Mouse (Mus musculus): ENCODE measurements around the gene Myo1e.

DNA sequence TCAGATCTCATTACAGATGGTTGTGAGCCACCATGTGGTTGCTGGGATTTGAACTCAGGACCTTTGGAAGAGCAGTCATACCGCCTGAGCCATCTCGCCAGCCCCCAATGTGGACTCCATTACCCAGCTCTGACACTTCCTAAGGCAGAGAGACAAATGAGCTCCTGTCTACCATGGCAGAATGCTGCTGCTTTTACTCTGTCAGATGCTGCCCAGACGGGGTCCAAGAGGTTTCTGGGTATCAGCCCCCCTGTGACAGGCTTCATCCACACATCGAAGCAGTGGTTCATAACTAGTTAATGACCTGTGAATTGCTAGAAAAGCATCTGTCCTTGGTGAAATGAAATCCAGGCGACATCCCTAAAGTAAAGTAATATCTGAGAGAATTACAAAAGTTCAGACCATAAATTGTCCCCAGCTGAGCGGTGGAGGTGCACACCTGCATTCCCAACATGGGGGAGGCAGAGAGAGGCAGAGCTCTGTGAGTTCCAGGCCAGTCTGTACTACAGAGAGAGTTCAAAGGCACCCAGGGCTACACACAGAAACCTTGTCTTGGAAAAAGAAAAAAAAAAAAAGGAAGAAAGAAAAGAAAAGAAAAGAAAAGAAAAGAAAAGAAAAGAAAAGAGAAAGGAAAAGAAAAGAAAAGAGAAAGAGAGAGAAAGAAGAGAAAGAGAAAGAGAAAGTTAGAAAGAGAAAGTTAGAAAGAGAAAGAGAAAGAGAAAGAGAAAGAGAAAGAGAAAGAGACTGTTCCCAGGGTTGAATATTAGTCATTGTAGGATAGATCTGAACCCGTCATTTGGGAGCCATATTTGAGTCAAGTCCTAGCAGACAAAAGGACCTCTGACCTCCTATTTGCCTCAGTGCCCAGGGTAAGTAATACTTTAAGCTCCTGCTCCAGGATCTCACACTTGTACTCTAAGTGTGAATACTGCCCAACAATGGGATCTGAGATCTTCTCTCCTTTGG is 172.6 kb downstream of the Myo1e start:
- no peak for TF ChIP-seq CTCF (IDR thresholded peaks at IDR 0.05; ENCODE audit: insufficient read depth, low read depth, low read length)
- TF ChIP-seq POLR2A (IDR thresholded peaks at IDR 0.05; ENCODE audit: insufficient read depth, low read depth, low read length) = no peak
